Mouse (Mus musculus) E14TG2a.4 (cell line): ENCODE results near the gene Mbnl2.

Experiments
- H3K27me3 ChIP-seq: 2 replicates; pipeline ENCODE4 v1.6.1; 2014; ENCODE audit warnings: low read length, control low read depth; ENCODE audit not compliant: insufficient read depth
- H3K36me3 ChIP-seq: 2 replicates; pipeline ENCODE4 v1.6.1; 2014; ENCODE audit warnings: low read length, control low read depth; ENCODE audit not compliant: insufficient read depth
- H3K4me1 ChIP-seq: replicated peaks from 2 replicates; pipeline ENCODE4 v1.6.1; 2014; ENCODE audit warnings: low read depth, low read length, control low read depth
- H3K4me3 ChIP-seq: replicated peaks from 2 replicates; pipeline ENCODE4 v1.5.1; 2014; ENCODE audit warnings: mild to moderate bottlenecking, low read length
- H3K9me3 ChIP-seq: 2 replicates; pipeline ENCODE4 v1.6.1; 2014; ENCODE audit warnings: low read length, control low read depth
- CTCF ChIP-seq: conservative IDR thresholded peaks from 2 replicates; pipeline ENCODE4 v1.5.1; 2014; ENCODE audit warnings: low read length
- NANOG ChIP-seq: IDR thresholded peaks from 2 replicates; pipeline ENCODE4 v1.6.1; 2014; ENCODE audit warnings: borderline replicate concordance, low read length, mixed read lengths
- POU5F1 ChIP-seq: IDR thresholded peaks from 2 replicates; pipeline ENCODE4 v1.6.1; 2014; ENCODE audit warnings: low read length, borderline replicate concordance

Gene Mbnl2

DNA sequence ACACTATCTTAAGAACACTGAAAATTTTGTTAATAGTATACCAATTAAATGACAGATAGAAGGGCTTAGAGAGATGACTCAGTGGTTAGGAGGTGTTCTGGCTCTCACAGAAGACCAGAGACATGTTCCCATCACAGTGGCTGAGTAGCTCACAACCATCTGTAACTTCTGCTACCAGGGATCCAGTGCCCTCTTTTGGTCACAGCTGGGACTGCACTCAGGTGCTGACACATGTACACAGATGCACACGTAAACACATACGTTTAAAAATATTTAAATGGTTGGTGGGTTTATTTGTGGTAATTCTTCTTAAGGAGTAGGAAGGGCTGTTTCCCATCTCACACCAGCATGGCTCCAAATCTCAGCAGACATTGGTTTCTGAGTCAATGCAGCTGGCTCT lies 19.3 kb upstream of the Mbnl2 start:
- no peaks in the 10 kb centered on the region for H3K27me3 ChIP-seq
- H3K4me3 ChIP-seq, result no peak overlapping the region
- H3K9me3 ChIP-seq, result peaks cover 5% of the 10 kb centered on the region; the same call in 1 of the 2 replicates
- H3K4me1 ChIP-seq, result no peaks in the 10 kb centered on the region
- no peaks in the 10 kb centered on the region for H3K36me3 ChIP-seq
- TF ChIP-seq POU5F1 (no peak), CTCF (peak; percentile 61), NANOG (no peak)

DNA sequence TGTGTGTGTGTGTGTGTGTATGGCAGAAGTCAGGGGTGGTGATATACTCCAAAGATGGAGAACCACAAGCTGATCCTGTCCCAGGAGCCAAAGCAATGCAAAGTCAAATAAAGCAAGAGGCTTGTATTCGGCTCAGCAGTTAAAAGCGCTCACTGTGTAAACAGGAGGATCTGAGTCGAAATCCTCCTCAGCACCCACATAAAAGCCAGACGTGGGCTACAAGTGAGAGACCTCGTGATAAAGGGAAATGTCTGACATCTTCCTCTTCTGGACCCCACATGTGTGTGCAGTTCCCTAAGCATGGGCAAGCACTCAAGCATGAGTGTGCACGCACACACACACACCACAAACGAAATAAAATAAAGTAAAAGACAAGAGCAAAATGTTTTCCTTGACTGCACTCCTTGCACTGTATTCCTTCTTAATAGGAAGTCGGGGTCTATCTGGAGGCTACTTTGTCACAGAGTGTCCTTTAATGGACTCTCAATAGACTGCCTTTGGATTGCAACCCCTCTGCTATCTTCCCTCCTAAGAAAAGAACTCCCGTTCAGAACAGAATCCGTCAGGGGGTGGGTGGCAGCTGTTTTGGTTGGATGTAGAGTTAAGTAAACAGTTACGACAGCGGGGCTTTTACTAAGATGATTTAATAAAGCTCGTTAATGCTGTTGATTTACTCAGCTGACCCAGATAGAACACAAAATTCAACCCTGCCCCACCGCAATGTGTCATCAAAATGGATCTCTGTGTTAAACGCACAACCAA lies 18.7 kb upstream of the Mbnl2 start:
- H3K4me3 ChIP-seq, result no peak overlapping the region
- TF ChIP-seq NANOG, result no peak
- no peak for TF ChIP-seq CTCF
- TF ChIP-seq POU5F1, result no peak

DNA sequence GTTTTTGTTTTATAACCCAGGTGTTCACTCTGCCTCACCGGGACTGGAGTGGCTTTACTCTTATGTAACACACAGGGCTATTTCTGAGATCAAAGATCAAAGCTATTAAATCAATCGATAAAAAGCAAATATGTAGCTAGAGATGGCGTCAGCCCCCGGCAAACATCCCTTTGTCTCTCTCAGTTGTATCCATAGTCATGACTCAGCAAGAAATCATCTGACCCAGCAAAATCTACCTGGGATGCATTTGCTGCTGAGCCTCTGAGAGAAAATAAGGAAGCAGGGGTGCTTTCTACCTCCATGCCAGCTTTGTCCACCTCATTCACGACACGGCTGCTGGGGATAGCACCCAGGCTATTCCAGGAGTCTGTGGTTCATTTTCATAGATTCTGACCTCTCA lies 18.0 kb upstream of the Mbnl2 start:
- H3K36me3 ChIP-seq, result no peaks in the 10 kb centered on the region
- no peaks in the 10 kb centered on the region for H3K4me1 ChIP-seq
- no peaks in the 10 kb centered on the region for H3K27me3 ChIP-seq
- H3K9me3 ChIP-seq, result peaks cover 6% of the 10 kb centered on the region; the same call in 1 of the 2 replicates
- TF ChIP-seq CTCF, result no peak
- no peak for TF ChIP-seq POU5F1
- no peak for TF ChIP-seq NANOG
- no peak overlapping the region for H3K4me3 ChIP-seq

More for the DNA sequence above, 18.7 kb upstream of the Mbnl2 start:
- H3K36me3 ChIP-seq, result no peaks in the 10 kb centered on the region
- H3K9me3 ChIP-seq, result peaks cover 5% of the 10 kb centered on the region; the same call in 1 of the 2 replicates
- no peaks in the 10 kb centered on the region for H3K27me3 ChIP-seq
- H3K4me1 ChIP-seq, result no peaks in the 10 kb centered on the region

DNA sequence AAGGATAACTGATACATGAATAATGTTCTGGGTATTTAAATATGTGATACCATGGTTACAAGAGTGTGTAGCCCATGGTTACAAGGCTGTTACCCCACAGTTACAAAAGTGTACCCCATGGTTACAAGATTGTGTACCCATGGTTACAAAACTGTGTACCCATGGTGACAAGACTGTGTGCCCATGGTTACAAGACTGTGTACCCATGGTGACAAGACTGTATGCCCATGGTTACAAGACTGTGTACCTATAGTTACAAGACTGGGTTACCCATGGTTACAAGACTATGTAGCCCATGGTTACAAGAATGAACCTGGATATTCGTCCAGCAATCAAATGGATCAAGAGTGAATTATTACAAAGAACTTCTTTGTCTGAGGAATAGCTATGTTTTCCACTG lies 16.0 kb upstream of the Mbnl2 start:
- peaks cover 17% of the 10 kb centered on the region for H3K9me3 ChIP-seq
- H3K27me3 ChIP-seq, result no peaks in the 10 kb centered on the region
- TF ChIP-seq NANOG (no peak), CTCF (no peak), POU5F1 (no peak)
- H3K4me3 ChIP-seq, result no peak overlapping the region
- no peaks in the 10 kb centered on the region for H3K4me1 ChIP-seq
- H3K36me3 ChIP-seq, result no peaks in the 10 kb centered on the region

DNA sequence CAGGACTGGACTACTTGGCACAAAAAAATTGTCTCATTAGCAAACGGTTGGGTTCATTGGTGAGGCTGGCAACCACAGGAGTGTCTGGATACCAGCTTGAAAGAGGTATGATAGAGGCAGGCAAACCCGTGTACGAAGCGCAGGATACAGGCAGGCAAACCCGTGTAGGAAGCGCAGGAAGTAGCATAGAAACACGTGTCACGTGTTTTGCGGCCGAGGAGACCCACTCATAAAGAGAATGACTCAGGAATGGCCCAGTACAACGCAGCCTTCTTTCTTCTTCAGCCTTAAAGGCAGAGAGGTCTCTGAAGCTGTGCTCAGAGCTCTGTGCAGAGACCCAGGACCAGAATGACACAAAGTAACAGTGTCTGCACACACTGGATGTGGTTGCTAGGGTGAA lies 13.9 kb upstream of the Mbnl2 start:
- TF ChIP-seq CTCF (no peak), NANOG (no peak), POU5F1 (no peak)
- Histone ChIP-seq H3K4me1 (no peaks in the 10 kb centered on the region), H3K9me3 (peaks cover 11% of the 10 kb centered on the region), H3K27me3 (no peaks in the 10 kb centered on the region), H3K36me3 (no peaks in the 10 kb centered on the region), H3K4me3 (no peak overlapping the region)

DNA sequence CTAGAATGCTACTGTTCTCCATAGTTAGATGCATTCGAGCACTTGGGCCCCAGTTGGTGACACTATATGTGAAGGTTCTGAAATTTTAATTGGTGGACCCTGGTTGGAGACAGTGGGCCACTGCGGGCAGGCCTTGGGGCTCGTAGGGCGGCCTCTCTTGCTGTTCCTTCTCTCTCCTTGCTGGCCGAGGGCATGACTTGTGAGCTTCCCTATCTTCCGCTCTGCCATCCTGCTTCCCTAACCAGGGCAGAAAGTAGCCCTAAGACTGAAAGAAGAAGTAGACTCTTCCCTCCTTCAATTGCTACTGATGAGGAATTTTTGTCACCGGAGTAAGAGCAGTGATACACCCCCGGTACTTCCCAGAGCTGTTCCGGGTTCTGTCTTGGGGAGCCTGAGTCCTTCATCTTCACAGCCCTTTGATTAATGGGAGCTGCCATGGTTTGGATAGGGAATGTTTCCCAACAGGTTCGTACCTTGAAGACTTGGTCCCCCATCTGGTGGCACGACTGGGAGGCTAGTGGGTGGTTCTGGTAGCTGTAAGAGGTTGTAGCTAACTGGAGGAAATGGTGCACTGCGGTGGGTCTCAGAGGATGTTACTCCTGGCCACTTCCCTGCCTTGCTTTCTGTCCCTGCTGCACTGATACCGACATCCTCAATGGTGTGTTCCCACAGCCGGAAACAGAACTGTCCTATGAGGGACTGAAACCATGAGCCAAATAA lies 12.6 kb upstream of the Mbnl2 start:
- H3K4me3 ChIP-seq, result no peak overlapping the region
- no peaks in the 10 kb centered on the region for H3K4me1 ChIP-seq
- H3K9me3 ChIP-seq, result peaks cover 11% of the 10 kb centered on the region
- H3K27me3 ChIP-seq, result no peaks in the 10 kb centered on the region
- no peaks in the 10 kb centered on the region for H3K36me3 ChIP-seq
- no peak for TF ChIP-seq POU5F1
- TF ChIP-seq NANOG, result no peak
- TF ChIP-seq CTCF, result no peak

DNA sequence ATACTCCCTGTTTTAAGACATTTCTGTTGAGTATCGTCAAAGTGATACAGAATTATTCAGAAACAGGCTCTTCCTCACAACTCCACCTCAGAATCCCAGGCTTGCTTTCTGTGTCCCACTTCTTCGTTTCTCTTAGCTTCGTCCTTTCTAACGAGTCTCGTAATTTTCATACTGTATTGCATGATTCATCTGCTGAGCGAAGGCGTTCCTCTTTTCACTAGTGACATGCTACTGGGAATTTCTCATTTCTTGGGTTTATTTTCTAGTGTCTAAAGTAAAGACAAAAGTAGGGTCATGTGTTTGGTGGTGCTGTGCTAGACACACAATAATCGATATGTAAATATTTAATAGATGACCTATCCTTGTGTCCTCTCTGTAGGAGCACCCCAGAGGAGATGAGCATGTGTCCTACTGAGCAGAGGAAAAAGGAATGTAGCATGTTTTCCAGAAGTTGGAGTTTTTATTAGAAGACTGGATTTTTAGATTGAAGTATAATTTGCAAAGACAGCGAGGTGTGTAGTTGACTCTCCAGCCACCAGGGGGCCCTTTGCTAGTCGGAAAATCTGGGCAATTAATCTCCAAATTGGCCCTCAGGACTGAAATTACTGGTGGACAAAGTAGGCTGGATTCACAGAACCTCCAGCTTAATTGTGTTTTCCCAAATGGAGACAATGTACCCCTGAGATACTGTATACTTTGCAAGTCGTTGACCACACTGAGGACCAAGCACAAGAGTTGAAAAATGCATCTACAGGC lies 11.9 kb upstream of the Mbnl2 start:
- Histone ChIP-seq H3K4me1 (no peaks in the 10 kb centered on the region), H3K9me3 (peaks cover 11% of the 10 kb centered on the region), H3K4me3 (no peak overlapping the region), H3K36me3 (no peaks in the 10 kb centered on the region), H3K27me3 (no peaks in the 10 kb centered on the region)
- no peak for TF ChIP-seq POU5F1
- no peak for TF ChIP-seq NANOG
- peak; percentile 51 for TF ChIP-seq CTCF

DNA sequence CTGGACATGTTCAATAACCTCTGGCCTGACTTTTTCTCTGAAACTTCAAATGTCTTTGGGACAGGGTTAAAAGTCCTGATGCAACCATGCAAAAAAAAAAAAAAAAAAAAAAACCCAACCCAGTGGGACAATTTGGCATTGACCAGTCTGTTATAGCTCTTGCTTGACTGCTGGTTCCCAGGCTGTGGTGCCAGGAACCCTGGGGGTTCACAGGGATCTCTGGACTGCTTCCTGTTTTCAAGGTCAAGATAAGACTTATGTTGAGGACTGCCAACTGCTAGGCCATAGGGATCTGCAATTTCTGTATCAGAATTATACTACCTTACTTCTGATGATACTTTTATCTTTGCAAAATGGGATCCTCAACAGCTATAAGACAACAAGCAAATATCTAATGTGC lies 9.6 kb upstream of the Mbnl2 start:
- H3K36me3 ChIP-seq, result no peaks in the 10 kb centered on the region
- H3K4me1 ChIP-seq, result no peaks in the 10 kb centered on the region
- TF ChIP-seq POU5F1 (no peak), CTCF (no peak), NANOG (no peak)
- peaks cover 11% of the 10 kb centered on the region for H3K9me3 ChIP-seq
- H3K27me3 ChIP-seq, result no peaks in the 10 kb centered on the region
- H3K4me3 ChIP-seq, result no peak overlapping the region
